Comparison of ENCODE assay signal across 7 mouse cellular contexts in genomic region chr3:88082663-88083062, GRCm38 (mm10). TPM values are rescaled to one million over a fixed set of nuclear protein-coding genes. Genes with fewer than 3 reads are reported as not detected.
DNase-seq lines count a peak whose midpoint lies in the region; ATAC-seq and TF ChIP-seq lines count a peak whose summit lies in the region.

No protein-coding gene starts in this region.

- H3K9me3 ChIP-seq in G1E (replicated peaks): no peaks in the 10 kb centered on the region
- H3K9me3 ChIP-seq in lung, embryonic 15.5 days: no peaks in the 10 kb centered on the region
- no peaks in the 10 kb centered on the region for H3K9me3 ChIP-seq in stomach, embryonic 16.5 days (replicated peaks; ENCODE audit: control insufficient read depth, low read length)

- H3K4me1 ChIP-seq in G1E (ENCODE audit: insufficient read depth, low read depth, low read length): peaks cover 25% of the 10 kb centered on the region
- peaks cover 20% of the 10 kb centered on the region for H3K4me1 ChIP-seq in lung, embryonic 15.5 days
- H3K4me1 ChIP-seq in stomach, embryonic 16.5 days (ENCODE audit: control insufficient read depth, insufficient read depth, low read length): peaks cover 12% of the 10 kb centered on the region

- DNase-seq in G1E (ENCODE audit: low spot score): peak; percentile 24
- DNase-seq in embryo, embryonic 10.5 days (ENCODE audit: low spot score): peak; percentile 28
- DNase-seq in heart, postnatal 4 days: peak; percentile 37
- DNase-seq in gastrocnemius, postnatal 14 days: no peak

- intact Hi-C loops in gastrocnemius, postnatal 14 days (cut with DNase I; ENCODE audit: low total_unique reads): no loop called here

- WGBS in lung, embryonic 15.5 days: 6% methylated on average over 4 of the region's 4 CpGs
- WGBS in stomach, embryonic 16.5 days: 4% methylated on average over 4 of the region's 4 CpGs

- no peak for TF ChIP-seq CTCF in G1E (IDR thresholded peaks at IDR 0.05; ENCODE audit: low read depth, low read length)

- H3K4me3 ChIP-seq in G1E (ENCODE audit: low read depth, low read length): peak overlapping the region; percentile 86
- H3K4me3 ChIP-seq in lung, embryonic 15.5 days: peak overlapping the region; percentile 74
- H3K4me3 ChIP-seq in stomach, embryonic 16.5 days (replicated peaks; ENCODE audit: low read length): peak overlapping the region; percentile 69

- peak; percentile 62; the same call in 1 of the 2 replicates for ATAC-seq in G1E (ENCODE audit: extremely low read depth, insufficient number of reproducible peaks, low FRiP score, poor library complexity, severe bottlenecking)
- ATAC-seq in lung, embryonic 15.5 days (ENCODE audit: borderline replicate concordance, extremely low read depth, low FRiP score, low TSS enrichment): peak; percentile 69; the same call in 1 of the 2 replicates
- ATAC-seq in stomach, embryonic 16.5 days (ENCODE audit: insufficient read depth, low FRiP score): peak; percentile 30; the same call in 1 of the 2 replicates
- ATAC-seq in inflammation-experienced regulatory T-cells, adult 6 months: no peak

- H3K27ac ChIP-seq in lung, embryonic 15.5 days: peak overlapping the region; percentile 67
- H3K27ac ChIP-seq in stomach, embryonic 16.5 days (ENCODE audit: low read length): 0 out of 2 replicates have a peak overlapping the region, but pooled peaks have one; percentile 27

- H3K36me3 ChIP-seq in G1E (replicated peaks): peaks cover 42% of the 10 kb centered on the region
- peaks cover 18% of the 10 kb centered on the region for H3K36me3 ChIP-seq in lung, embryonic 15.5 days
- H3K36me3 ChIP-seq in stomach, embryonic 16.5 days (ENCODE audit: control insufficient read depth, insufficient read depth, low read length): no peaks in the 10 kb centered on the region

- peak overlapping the region; percentile 65; the same call in 1 of the 2 replicates for H3K9ac ChIP-seq in lung, embryonic 15.5 days
- peak overlapping the region; percentile 74 for H3K9ac ChIP-seq in stomach, embryonic 16.5 days (ENCODE audit: low read length)

- peaks cover 11% of the 10 kb centered on the region for H3K27me3 ChIP-seq in G1E (ENCODE audit: insufficient read depth, low read length)
- no peaks in the 10 kb centered on the region for H3K27me3 ChIP-seq in lung, embryonic 15.5 days
- no peaks in the 10 kb centered on the region for H3K27me3 ChIP-seq in stomach, embryonic 16.5 days (ENCODE audit: control insufficient read depth, insufficient read depth, low read length)

- peak overlapping the region; percentile 79 for H3K4me2 ChIP-seq in lung, embryonic 15.5 days
- peak overlapping the region; percentile 84 for H3K4me2 ChIP-seq in stomach, embryonic 16.5 days (ENCODE audit: low read depth, low read length)

RNA-seq across cellular contexts. Expression of gene Iqgap3, which starts 0.9 kb away (rescaled TPM):
- total RNA-seq in G1E (2014; fragmentation: Nextera tagmentation): 20.2 and 29.3 TPM in 2 replicates
- total RNA-seq in G1E (2017): 22.8 and 22.9 TPM in 2 replicates
- polyA plus RNA-seq in G1E (2012): 10.6 and 13.8 TPM in 2 replicates
- 10 to 100 TPM; 49.2 to 56.5 TPM for total RNA-seq in heart, postnatal 4 days (2021)
- 25.2 and 26.6 TPM in 2 replicates for polyA plus RNA-seq in lung, embryonic 15.5 days (2015; fragmentation: Nextera tagmentation; extraction: Ambion mirVana)
- 17.1 and 22.0 TPM in 2 replicates for polyA plus RNA-seq in stomach, embryonic 16.5 days (2015; fragmentation: Nextera tagmentation; extraction: Ambion mirVana)
- 1 to 10 TPM; 2.5 to 2.7 TPM for total RNA-seq in gastrocnemius, postnatal 14 days (2021)
- 1 to 10 TPM in 1 of 3 experiments, under 1 TPM in 2; 0.59 to 3.5 (median 0.82) TPM for polyA plus RNA-seq in inflammation-experienced regulatory T-cells, adult 6 months (2017; shearing (Covaris generic))

RNA-seq across cellular contexts. Expression of gene Ttc24, which starts 4.6 kb away (rescaled TPM):
- total RNA-seq in G1E (2014; fragmentation: Nextera tagmentation) (not detected in 2 replicates), G1E (2017) (0.05 TPM in 1 of 2 replicates, not detected in the other)
- not detected in 2 replicates for polyA plus RNA-seq in G1E (2012)
- not detected for total RNA-seq in heart, postnatal 4 days (2021)
- not detected in 2 replicates for polyA plus RNA-seq in lung, embryonic 15.5 days (2015; fragmentation: Nextera tagmentation; extraction: Ambion mirVana)
- not detected in 2 replicates for polyA plus RNA-seq in stomach, embryonic 16.5 days (2015; fragmentation: Nextera tagmentation; extraction: Ambion mirVana)
- not detected for total RNA-seq in gastrocnemius, postnatal 14 days (2021)
- polyA plus RNA-seq in inflammation-experienced regulatory T-cells, adult 6 months (2017; shearing (Covaris generic)): not detected

RNA-seq across cellular contexts. Expression of gene Naxe, which starts 24.4 kb away (rescaled TPM):
- total RNA-seq in G1E (2014; fragmentation: Nextera tagmentation) (41.1 and 42.1 TPM in 2 replicates), G1E (2017) (40.1 and 42.4 TPM in 2 replicates)
- polyA plus RNA-seq in G1E (2012): 44.1 and 52.8 TPM in 2 replicates
- 10 to 100 TPM; 77.4 to 80.8 TPM for total RNA-seq in heart, postnatal 4 days (2021)
- 199 and 215 TPM in 2 replicates for polyA plus RNA-seq in lung, embryonic 15.5 days (2015; fragmentation: Nextera tagmentation; extraction: Ambion mirVana)
- 166 and 173 TPM in 2 replicates for polyA plus RNA-seq in stomach, embryonic 16.5 days (2015; fragmentation: Nextera tagmentation; extraction: Ambion mirVana)
- total RNA-seq in gastrocnemius, postnatal 14 days (2021): 10 to 100 TPM; 47.1 to 47.4 TPM
- polyA plus RNA-seq in inflammation-experienced regulatory T-cells, adult 6 months (2017; shearing (Covaris generic)): 10 to 100 TPM; 68.3 to 75.7 (median 70.3) TPM

RNA-seq across cellular contexts. Expression of gene Gpatch4, which starts 39.8 kb away (rescaled TPM):
- total RNA-seq in G1E (2014; fragmentation: Nextera tagmentation) (22.5 and 27.8 TPM in 2 replicates), G1E (2017) (15.0 and 16.6 TPM in 2 replicates)
- 31.3 and 48.1 TPM in 2 replicates for polyA plus RNA-seq in G1E (2012)
- total RNA-seq in heart, postnatal 4 days (2021): 1 to 10 TPM; 7.2 to 7.5 TPM
- polyA plus RNA-seq in lung, embryonic 15.5 days (2015; fragmentation: Nextera tagmentation; extraction: Ambion mirVana): 30.6 and 31.6 TPM in 2 replicates
- polyA plus RNA-seq in stomach, embryonic 16.5 days (2015; fragmentation: Nextera tagmentation; extraction: Ambion mirVana): 29.7 and 30.1 TPM in 2 replicates
- 10 to 100 TPM; 11.3 to 15.0 TPM for total RNA-seq in gastrocnemius, postnatal 14 days (2021)
- 10 to 100 TPM; 20.8 to 37.5 (median 36.6) TPM for polyA plus RNA-seq in inflammation-experienced regulatory T-cells, adult 6 months (2017; shearing (Covaris generic))

RNA-seq across cellular contexts. Expression of gene Hapln2, which starts 55.3 kb away (rescaled TPM):
- total RNA-seq in G1E (2014; fragmentation: Nextera tagmentation): not detected in 2 replicates
- total RNA-seq in G1E (2017): not detected in 2 replicates
- not detected in 2 replicates for polyA plus RNA-seq in G1E (2012)
- not detected for total RNA-seq in heart, postnatal 4 days (2021)
- polyA plus RNA-seq in lung, embryonic 15.5 days (2015; fragmentation: Nextera tagmentation; extraction: Ambion mirVana): 0.07 and 0.23 TPM in 2 replicates
- polyA plus RNA-seq in stomach, embryonic 16.5 days (2015; fragmentation: Nextera tagmentation; extraction: Ambion mirVana): 0.18 TPM in 1 of 2 replicates, not detected in the other
- under 1 TPM in 1 of 2 experiments, not detected in 1; 0.13 TPM for total RNA-seq in gastrocnemius, postnatal 14 days (2021)
- polyA plus RNA-seq in inflammation-experienced regulatory T-cells, adult 6 months (2017; shearing (Covaris generic)): not detected
